Mouse (Mus musculus): ENCODE measurements around the gene Prmt1. TPM values are rescaled to one million over a fixed set of nuclear protein-coding genes. Genes with fewer than 3 reads are reported as not detected.
"Not testable (repeated sequence)": the region's sequence is repeated elsewhere in the genome, so short reads cannot be mapped to it uniquely, and the experiment has no call there.

Gene Prmt1
- total RNA-seq (2022), result 100 to 1,000 TPM; 167 to 173 (median 172) TPM

DNA sequence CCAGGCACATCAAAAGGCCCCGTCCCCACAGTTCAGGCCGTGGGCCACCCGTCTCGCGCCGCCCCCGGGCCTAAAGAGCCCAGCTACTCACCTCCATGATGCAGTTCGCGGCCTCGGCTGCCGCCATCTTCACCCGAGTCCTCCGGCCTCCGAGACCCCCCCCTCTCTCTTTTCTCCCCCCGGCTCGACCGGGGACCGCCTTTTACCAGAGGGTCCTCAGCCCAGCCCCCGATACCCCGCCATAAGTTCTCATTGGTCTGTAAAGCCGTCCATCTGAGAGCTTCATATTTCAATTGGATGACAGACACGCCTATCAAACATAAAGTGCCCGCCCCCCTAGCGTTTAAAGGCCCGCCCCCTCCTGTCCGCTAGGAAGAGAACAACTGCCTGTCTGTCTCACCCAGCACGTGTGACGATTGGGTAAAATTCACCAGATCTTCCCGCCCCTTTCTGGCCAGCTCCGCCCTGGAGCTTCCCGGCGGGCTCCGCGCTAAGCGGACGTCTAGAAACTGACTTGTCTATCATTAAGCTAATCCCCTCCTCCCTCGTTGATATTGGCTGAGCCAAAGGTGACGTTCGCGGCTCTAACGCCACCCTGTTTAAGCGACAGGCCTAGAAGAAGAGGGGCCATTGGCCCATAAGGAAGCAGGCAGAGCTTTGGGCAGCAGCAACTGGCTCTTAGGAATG lies at the start of gene Prmt1:
TSS of gene Prmt1 (minus strand) at position 377 of the 687 bp plus-strand sequence.
- peak; percentile 99 to 100 for DNase-seq (ENCODE audit: low spot score in 2 of 2)

DNA sequence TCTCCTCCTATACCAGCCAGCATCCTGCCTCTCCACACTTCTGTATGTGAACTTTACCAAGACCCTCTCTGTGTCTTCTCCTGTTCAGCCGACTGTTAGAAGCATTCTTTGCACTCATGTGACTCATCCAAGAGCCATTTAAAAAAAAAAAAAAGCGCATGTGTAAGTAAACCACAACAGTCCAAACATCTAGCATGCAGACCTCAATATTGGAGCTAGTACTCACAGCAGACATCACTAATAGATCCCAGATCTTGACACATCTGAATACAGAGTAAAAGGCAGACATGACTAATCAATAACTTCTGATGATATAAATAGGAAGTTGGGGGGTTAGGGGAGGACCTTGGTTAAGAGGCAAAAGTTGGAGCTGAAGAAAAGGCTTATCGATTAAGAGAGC lies 49.3 kb upstream of the Prmt1 start:
- no peak for DNase-seq (ENCODE audit: low spot score in 2 of 2)

DNA sequence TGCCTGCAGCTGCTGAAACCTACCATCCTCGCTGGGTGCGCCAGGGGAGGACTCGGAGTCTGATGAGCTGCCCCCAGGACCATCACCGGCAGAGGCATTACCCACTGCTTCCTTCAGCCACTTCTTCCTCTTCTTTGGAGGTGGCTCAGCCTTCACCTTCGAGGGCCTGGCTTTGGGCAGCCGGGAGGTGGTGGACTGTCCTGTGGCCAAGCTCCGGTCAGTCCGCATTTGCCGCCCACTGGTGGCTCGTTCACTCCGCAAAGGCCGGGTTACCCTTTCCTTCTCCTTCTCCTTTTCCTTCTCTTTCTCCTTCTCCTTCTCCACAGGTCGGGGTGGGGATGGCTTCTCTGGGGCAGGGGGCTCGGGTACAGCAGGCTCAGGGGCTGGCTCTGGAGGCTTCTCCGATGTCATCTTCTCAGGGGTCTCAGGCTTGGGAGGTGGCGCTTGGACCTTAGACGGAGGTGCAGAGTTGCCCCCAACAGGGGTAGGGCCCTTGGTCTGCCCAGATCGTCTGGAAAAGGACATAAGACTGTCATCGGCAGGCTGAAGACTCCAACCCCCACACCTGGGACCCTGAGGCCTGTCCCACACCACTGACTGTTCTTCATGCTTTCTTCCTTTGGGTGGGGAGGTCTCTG lies 47.5 kb upstream of the Prmt1 start:
- DNase-seq (ENCODE audit: low spot score in 2 of 2), result no peak

DNA sequence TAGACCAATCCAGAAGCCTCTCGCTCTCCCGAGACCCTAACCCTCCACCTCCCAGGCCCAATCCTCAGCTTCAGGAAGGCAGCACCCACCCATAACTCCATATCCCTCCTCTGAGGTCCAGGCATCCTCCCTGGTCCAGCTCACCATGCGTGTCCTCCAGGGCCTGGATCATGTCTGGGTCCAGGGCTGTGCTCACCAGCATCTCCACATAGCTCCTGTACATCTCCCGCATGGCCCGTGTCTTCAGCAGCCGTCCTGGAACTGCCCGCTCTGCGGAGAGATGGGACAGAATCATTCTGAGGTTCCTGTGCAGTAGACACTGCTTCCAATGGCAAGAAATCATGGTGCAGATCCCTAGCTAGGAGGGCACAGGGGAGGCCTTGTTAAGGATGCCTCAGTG lies 44.5 kb upstream of the Prmt1 start:
- no peak for DNase-seq (ENCODE audit: low spot score in 2 of 2)

DNA sequence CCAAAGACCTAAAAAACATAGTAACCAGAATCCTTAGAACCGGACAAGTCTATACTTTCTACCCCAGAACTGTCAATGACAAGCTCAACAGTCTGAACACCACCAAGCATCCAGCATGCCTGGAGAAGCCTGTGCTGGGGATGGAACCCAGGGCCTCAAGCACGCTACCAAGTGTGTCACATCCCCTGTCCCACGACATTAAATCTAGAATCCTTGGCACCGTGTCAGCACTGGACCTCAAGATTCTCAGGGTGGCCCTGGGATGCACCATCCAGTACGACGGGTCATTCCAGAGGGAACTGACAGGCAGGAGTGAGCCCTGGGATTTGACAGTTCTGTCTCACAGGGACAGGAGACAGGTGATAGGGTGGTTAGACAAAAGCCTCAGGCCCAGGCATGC lies 43.6 kb upstream of the Prmt1 start:
- DNase-seq (ENCODE audit: low spot score in 2 of 2), result no peak

DNA sequence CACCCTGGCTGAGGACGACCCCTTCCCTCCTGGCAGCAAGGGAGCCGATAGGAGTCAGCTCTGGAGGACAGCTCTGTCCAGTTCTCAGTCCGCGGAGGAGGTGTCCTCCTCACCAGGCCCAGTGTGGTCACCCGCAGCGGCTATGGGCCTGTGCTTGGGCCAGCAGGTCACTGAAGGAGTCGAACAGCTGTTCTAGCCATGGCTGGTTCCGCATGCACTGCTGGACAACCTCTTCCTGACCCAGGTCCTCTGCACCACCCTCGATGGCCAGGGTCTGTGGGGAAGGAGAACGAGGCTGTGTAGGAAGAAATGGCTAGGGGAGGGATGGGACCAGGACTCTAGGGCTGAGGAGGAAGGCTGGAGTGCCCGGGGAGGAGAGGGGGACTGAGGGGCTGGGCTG lies 42.0 kb upstream of the Prmt1 start:
- DNase-seq (ENCODE audit: low spot score in 2 of 2), result no peak

DNA sequence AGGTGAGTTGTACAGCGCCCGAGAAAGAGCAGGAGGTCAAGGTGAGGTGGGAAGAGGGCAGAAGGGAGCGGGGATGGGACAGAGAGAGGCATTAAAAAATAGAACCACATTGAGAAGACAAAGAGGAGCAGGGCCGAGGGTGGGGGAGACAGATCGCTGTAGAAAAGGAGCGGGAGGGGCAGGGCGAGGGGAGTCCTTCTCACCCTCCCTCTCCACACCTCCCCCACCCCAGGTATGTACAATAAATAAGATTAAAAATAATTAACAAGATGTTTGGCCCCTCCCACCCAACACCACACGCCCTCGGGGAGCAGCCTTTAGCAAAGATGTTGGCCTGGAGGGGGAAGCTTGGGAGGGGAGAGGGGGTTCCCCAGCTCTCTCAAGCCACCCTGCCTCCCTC lies 41.4 kb upstream of the Prmt1 start:
- DNase-seq (ENCODE audit: low spot score in 2 of 2), result no peak

DNA sequence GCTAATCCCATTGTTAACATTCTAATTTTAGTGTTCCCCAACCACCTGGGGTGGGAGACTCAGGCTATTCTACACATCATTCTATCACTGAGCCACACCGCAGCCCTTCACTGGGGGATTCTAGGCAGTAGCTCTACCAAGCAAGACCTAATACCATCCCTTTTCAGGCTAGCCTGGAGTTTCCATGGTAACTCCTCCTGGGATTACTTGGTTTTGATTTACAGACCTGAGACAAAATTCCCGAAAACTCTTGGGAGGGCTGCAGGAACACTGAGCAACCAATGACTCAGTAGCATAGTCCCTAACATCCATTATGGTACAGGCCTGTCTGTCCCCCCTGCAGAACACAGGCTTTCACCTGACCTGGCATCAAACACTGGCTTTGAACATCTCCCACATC lies 39.9 kb upstream of the Prmt1 start:
- DNase-seq (ENCODE audit: low spot score in 2 of 2), result no peak

DNA sequence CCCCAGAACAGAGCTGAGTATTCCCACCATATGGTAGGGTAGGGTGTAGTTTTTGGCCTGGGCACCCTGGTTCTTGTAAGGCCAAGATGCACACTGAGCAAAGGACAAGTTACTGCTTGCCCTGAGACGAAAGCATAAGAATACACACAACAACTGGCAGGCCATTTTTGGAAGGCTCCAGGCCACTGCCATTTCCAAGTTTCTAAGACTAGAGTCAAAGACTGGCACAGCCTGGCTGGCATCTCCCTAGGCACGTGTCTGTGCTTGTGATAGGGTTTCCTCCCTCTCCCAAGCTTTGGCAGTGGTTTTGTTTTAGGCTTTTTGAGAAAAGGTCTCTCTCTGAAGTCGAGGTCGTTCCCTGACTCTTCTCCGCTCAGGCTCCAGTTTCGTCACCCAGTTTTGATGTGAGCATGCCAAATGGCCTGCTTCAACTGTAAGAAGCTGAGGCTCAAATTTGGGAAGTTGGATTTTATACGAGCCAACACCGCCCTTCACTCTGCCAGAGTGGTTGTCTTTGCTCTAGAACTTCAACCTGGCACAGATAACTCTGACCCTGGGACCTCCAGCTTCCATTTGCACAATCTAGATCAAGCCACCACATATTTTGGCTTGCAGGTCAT lies 39.3 kb upstream of the Prmt1 start:
- no peak for DNase-seq (ENCODE audit: low spot score in 2 of 2)

DNA sequence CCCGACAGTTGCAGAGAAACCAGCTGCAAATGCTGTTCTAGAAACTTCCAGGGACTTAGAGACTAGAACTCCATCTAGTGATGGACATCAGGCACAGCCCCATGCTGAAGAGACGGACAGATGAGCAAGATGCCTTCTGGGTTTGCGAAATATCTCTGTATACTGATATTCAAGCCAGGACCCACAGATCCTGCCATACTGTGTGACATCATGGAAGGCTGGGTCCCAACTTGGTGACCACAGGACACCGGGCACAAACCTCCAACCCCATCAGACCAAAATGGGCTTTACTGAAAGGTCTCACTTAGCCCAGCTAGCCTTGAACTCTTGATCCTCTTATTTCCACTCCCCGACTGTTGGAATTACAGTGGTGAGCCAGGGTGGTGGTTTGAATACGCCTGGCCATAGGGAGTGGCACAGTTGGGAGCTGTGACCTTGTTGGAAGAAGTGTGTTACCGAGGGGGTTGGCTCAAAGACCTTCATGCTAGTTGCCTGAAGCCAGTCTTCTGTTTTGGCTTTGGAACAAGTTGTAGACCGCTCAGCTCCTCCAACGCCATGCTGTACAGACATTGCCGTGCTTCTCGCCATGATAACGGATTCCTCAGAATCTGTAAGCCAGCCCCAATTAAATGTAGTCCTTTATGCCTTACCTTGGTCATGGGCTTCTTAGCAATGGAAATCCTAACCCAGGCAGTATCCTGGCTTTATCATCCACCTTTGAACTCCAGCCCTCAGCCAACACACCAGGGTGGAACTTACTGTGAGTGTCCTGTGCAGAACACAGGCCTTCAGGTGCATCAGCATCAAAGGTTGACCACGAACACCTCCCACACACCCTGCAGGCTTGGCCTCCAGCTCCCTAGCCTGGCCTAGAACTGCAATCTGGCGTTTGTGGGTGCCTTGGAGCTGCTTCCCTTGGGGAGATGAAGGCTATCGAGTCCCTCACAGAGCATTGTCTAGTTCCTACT lies 38.2 kb upstream of the Prmt1 start:
- DNase-seq (ENCODE audit: low spot score in 2 of 2), result no peak

DNA sequence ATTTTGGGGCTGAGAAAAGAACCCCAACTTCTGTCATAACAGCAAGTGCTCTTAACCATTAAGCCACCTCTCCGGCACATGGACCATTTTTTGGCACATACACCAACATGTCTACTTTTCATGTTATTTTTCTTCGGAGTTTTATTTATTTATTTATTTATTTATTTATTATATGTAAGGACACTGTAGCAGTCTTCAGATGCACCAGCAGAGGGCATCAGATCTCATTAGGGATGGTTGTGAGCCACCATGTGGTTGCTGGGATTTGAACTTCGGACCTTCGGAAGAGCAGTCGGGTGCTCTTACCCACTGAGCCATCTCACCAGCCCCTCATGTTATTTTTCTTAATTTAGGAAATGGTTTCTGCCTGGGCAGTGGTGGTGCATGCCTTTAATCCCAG lies 37.3 kb upstream of the Prmt1 start:
- DNase-seq (ENCODE audit: low spot score in 2 of 2), result not testable (repeated sequence)

DNA sequence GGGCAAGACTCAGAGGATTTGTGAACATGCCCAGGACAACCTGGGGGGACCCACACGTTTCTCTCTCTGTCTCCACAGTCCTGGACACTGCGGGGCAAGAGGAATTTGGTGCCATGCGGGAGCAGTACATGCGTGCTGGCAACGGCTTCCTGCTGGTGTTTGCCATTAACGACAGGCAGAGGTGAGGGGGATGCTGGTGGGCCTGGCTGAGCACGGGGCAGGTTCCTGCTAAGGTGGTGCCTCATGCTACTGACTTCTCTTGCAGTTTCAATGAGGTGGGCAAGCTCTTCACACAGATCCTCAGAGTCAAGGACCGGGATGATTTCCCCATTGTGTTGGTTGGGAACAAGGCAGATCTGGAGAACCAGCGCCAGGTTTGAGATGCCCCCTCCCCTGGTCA lies 33.9 kb upstream of the Prmt1 start:
- DNase-seq (ENCODE audit: low spot score in 2 of 2), result no peak

DNA sequence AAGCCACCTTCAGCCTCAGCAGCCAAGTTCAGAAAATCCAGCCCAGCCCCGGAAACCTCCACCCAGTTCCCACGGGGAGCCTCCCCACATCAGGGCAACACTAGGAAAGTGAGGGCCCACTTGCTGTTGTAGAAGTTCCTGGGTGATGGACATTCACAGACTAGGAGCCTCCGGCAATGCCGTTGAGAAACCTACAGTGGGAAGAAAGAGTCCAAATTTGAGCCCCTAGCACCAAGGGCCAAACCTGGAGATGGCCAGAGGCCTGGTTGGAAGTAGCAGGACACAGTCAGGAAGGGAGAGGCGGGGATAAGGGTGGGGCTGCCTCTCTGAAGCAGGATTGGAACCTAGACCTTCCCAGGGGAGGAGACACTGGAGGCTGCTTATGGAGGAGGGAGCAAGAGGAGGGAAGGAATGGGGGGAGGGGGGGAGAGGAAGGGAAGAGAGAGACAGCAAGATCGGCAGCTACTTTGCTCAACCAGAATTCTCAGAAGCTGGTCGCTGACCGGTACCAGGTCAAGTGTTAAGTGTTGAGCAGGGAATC lies 32.7 kb upstream of the Prmt1 start:
- DNase-seq (ENCODE audit: low spot score in 2 of 2), result no peak

DNA sequence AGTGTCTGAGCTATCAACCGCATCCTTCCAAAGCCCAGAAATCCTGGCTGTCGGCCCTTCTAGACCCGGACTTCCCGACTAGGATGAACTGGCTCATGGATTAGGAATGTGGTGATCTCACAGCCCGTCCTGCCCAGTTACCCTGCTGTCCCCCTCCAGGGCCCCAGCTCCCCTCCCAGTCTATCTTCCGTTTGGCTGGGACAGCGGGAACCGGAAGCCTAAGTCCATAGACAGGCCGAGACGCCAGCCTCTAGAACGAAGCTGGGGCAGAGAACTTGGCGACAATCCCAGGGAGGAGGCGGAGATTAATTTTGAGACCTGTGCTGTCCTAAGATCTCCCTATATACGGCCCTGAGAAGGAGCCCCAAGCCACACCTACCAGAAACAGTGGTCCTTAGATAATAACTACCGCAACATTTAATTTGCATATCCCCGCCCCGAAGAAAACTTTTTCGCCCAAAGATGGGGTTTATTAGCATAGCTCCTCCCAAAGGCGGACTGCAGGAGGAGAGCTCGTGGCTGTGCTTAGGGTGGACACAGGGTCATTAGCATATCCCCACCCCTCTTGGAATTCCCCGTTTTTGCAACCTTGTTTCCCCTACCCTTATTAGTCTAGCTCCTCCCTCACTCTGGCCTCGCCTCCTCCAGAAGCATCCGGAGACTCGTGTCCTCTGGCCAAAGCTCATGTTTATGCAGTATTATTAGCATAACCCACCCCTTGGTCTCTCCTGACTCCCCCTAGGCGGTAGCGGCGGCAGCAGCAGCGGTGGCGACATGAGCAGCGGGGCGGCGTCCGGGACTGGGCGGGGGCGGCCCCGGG lies 31.1 kb upstream of the Prmt1 start, which contains the start of gene Rras:
TSS of gene Rras (plus strand) at position 720 of the 820 bp plus-strand sequence.
- DNase-seq (ENCODE audit: low spot score in 2 of 2), result peak; percentile 85 to 92

DNA sequence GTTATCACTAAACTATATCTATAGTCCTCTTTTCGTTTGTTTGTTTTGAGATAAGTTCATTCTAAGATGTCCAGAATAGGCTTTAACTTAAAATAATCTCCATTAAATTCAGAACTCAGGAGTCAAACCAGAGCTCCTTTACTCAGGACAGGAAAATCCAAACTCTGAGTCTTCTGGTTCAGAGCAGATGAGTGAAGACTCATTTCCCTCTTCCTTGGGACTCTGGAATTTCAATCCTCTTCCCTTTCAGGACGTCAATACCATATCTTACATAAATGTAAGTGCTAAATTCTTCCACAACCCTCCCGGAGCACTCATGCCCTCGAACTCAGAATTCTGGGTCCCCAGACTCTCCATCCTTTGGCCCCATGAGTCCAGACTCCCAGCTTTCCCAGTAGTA lies 30.4 kb upstream of the Prmt1 start:
- DNase-seq (ENCODE audit: low spot score in 2 of 2), result no peak

DNA sequence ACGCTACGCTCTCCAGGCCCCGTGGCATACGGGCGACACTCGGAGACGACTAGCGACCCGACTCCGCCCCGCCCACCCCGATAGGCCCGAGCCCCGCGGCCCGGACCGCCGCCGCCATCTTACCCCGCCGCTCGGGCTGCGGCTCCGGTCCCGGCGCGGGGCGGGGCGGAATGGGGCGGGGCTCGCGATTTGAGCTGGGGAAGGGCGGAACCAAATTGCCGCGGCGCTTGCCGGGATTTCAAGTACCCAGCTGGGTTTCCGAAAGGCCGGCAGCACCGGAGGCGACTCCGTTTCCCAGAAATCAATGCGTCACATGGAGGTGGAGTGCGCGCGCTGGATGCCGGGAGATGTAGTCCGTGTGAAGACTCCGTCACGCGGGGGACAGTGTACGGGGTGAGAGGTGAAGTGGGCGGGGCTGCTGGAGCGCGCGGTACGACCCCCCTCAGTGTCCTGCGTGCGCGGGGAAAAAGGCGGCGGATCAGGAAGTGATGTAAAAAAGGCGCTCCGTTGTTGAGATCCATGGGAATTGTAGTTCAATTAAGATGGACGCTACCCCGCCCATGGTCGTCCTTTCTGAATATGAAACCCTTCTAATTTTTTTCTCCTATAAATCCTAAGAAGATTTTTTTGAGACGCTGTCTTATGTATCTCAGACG lies 29.7 kb upstream of the Prmt1 start, which contains the start of gene Scaf1:
TSS of gene Scaf1 (minus strand) at position 407 of the 656 bp plus-strand sequence.
- DNase-seq (ENCODE audit: low spot score in 2 of 2), result peak; percentile 100

DNA sequence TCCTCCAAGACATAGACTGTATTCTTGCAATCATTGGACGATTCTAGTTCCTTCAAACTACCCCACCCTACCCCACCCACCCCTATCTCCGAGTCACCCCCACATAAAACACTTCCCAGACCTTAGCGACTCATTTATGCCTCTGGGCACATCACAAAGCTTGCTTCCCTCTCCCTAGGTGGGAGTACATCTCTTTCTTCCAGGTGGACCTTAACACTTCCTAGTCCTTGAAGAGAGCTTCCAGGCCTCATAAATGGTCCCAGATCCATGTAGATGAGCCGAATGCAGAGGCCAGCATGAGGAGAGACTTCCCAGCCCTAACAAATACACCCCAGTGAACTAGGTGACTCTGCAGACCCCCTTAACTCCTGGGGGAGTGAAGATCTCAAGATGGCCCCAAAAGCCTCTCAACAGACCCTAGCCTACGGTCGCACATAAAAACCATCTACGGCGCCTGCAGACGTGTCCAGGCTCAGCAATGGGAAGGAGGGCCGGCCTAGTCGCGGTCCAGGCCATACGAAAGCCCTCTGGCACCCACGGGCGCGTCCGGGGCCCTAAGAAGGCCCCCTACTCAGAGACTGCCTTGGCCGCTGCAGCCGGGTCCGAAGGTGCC lies 29.1 kb upstream of the Prmt1 start:
- DNase-seq (ENCODE audit: low spot score in 2 of 2), result no peak

DNA sequence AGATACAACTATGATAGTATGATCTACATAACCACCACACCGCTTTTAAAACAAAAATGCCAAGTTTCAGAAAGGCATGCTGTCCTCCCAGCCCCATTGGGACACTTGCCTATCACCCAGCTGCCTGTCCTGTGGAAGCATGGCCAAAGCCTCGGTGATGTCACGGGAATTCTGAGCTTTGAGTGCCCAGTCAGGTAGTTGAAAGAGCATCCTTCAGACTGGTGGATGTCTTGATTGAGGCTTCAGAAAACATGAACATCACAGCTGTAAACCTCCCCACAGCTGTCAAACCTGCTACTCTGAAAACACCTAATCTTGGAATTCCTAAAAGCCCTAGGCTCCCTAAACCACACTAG lies 27.7 kb upstream of the Prmt1 start:
- no peak for DNase-seq (ENCODE audit: low spot score in 2 of 2)

DNA sequence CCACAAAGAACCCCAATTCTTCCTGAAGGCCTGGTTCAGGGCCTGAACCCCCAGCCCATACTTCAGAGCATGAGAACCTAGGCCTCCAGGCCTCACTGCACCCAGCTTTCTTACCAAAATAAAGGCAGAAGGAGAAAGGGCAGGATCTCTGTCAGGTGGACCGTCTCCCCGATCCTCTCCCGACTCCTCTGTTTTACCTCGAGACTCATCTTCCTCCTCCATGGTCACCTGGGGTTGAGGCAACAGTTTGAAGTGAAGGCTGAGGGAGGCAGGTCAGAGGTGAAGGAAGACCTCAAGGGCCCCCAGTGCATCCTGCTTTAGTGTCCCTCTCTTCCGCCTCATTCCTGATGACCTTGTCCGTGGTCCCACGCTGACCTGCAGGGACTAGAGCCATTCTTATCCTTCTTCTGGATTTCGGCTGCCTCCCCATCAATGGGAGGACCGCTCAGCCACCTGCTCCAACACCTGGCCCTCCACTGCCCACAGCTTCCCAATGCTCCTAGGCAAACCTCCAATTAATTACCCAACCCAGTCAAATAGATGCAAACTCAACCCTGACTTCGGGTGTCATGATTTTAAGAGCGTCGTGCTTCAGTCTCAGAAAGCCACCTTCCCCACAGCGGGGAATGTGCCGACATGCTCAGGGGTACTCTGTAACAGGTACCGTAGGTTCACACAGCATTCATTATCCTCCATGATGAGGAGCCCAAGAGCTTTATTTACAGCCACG lies 27.2 kb upstream of the Prmt1 start:
- DNase-seq (ENCODE audit: low spot score in 2 of 2), result no peak
